Mouse (Mus musculus) G1E (cell line): ENCODE data around the gene Bcl6. TPM values are rescaled to one million over a fixed set of nuclear protein-coding genes. Genes with fewer than 3 reads are reported as not detected.

Experiments
- ATAC-seq: 2 replicates; pipeline ENCODE4 v1.8.0; 2016; ENCODE audit warnings: mild to moderate bottlenecking; ENCODE audit not compliant: insufficient number of reproducible peaks, poor library complexity, low FRiP score, severe bottlenecking; ENCODE audit errors: extremely low read depth
- DNase-seq: peaks from one replicate; pipeline ENCODE4 v3.0.0; 2012; ENCODE audit warnings: low spot score
- H3K27me3 ChIP-seq: 2 replicates; pipeline ENCODE4 v1.6.1; 2012; ENCODE audit warnings: mild to moderate bottlenecking, low read length, inconsistent platforms; ENCODE audit not compliant: insufficient read depth
- H3K36me3 ChIP-seq: replicated peaks from 2 replicates; pipeline ENCODE3; 2012; ENCODE audit warnings: mild to moderate bottlenecking, inconsistent platforms
- H3K4me1 ChIP-seq: 2 replicates; pipeline ENCODE4 v1.6.1; 2012; ENCODE audit warnings: low read depth, low read length, inconsistent platforms, mixed read lengths; ENCODE audit not compliant: insufficient read depth
- H3K4me3 ChIP-seq: 2 replicates; pipeline ENCODE4 v1.5.1; 2012; ENCODE audit warnings: low read depth, mild to moderate bottlenecking, inconsistent platforms, low read length, moderate library complexity, mixed read lengths
- H3K9me3 ChIP-seq: replicated peaks from 2 replicates; pipeline ENCODE4 v1.6.1; 2012; ENCODE audit warnings: inconsistent platforms
- CTCF ChIP-seq: IDR thresholded peaks from 2 replicates; pipeline ENCODE4 v1.5.1; 2012; ENCODE audit warnings: low read depth, low read length, inconsistent platforms, mixed read lengths
- GATA1 ChIP-seq: IDR thresholded peaks from 2 replicates; pipeline ENCODE4 v1.6.1; 2012; ENCODE audit warnings: borderline replicate concordance, low read length, inconsistent platforms, mixed read lengths
- GATA2 ChIP-seq: IDR thresholded peaks from 2 replicates; pipeline ENCODE4 v1.6.1; 2012; ENCODE audit warnings: low read depth, low read length, inconsistent platforms, borderline replicate concordance
- POLR2AphosphoS5 ChIP-seq: IDR thresholded peaks from 2 replicates; pipeline ENCODE4 v1.6.1; 2012; ENCODE audit warnings: low read depth, low read length, inconsistent platforms; ENCODE audit not compliant: insufficient replicate concordance
- TAL1 ChIP-seq: conservative IDR thresholded peaks from 2 replicates; pipeline ENCODE4 v1.6.1; 2012; ENCODE audit warnings: low read depth, low read length, inconsistent platforms, mixed read lengths
- polyA plus RNA-seq: library from polyadenylated mRNA; stranded (reverse); fragments of >175 nt; gene quantifications from 2 replicates; pipeline ENCODE4 v1.2.3, GENCODE M21; 2012
- total RNA-seq, 2 experiments: library from RNA; stranded (forward) in 1 of 2; stranded (reverse) in 1 of 2; fragments of 200-1000 nt in 1 of 2; fragments of >200 nt in 1 of 2; fragmentation: Nextera tagmentation in 1 of 2; gene quantifications; 2 replicates each; pipeline ENCODE4 v1.2.3; 2014 to 2017

Bcl6 gene
- total and polyA plus RNA-seq, 3 experiments: 0.22 TPM; not detected in 2

DNA sequence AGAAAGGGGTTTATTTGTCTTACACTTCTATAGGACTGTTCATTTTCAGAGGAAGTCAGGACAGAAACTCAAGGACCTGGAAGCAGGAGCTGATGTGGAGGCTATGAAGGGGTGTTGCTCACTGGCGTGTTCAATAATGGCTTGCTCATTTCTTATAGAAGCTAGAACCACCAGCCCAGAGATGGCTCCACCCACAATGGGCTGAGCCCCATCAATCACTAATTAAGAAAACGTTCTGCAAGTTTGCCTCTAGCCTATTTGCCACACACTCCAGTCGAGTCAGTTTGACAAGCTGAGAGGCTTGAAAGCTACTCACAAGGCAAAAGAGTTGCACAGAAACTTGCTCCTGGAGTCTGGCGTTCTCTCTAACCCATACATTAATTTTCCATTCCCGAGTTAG, 67.0 kb downstream of the Bcl6 start:
- no peaks in the 10 kb centered on the region for H3K27me3 ChIP-seq
- no peak overlapping the region for H3K4me3 ChIP-seq
- H3K9me3 ChIP-seq: peaks cover 32% of the 10 kb centered on the region
- DNase-seq: no peak
- no peak for TF ChIP-seq POLR2AphosphoS5
- no peak for TF ChIP-seq GATA2
- TF ChIP-seq TAL1: no peak
- no peak for TF ChIP-seq CTCF
- no peak for TF ChIP-seq GATA1
- ATAC-seq: no peak
- H3K4me1 ChIP-seq: no peaks in the 10 kb centered on the region
- H3K36me3 ChIP-seq: no peaks in the 10 kb centered on the region

DNA sequence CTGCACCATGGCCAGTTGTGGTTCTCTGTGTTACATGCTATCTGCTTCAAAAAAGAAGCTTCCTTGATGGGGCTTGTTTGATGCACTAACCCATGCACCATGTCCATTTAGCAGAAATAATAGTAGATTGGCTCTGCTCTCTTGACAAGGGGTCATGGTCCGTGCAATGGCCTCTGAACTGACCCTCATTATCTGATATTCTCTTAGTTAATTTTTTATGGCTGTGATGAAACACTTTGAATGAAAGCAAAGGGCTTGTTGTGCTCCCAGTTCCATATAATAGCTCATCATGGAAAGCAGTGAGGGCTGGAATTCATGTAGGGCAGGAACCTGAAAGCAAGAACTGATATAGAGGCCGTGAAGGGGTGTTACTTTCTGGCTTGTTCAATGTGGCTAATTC, 69.2 kb downstream of the Bcl6 start:
- Histone ChIP-seq H3K27me3 (no peaks in the 10 kb centered on the region), H3K4me1 (no peaks in the 10 kb centered on the region), H3K36me3 (no peaks in the 10 kb centered on the region), H3K4me3 (no peak overlapping the region), H3K9me3 (peaks cover 28% of the 10 kb centered on the region)
- ATAC-seq (no peak), DNase-seq (no peak)
- TF ChIP-seq GATA1 (no peak), TAL1 (no peak), GATA2 (no peak), POLR2AphosphoS5 (no peak), CTCF (no peak)

Other genes starting within 250 kb of the Bcl6 start
- gene Sst, start 97.9 kb downstream of the Bcl6 start, total RNA-seq (2014; fragmentation: Nextera tagmentation): not detected in 2 replicates
- gene Sst, start 97.9 kb downstream of the Bcl6 start, total RNA-seq (2017): not detected in 2 replicates
- not detected in 2 replicates for gene Sst, start 97.9 kb downstream of the Bcl6 start, polyA plus RNA-seq
- gene Rtp2, start 56.5 kb downstream of the Bcl6 start, total RNA-seq (2014; fragmentation: Nextera tagmentation): not detected in 2 replicates
- gene Rtp2, start 56.5 kb downstream of the Bcl6 start, total RNA-seq (2017): 0.06 TPM in 1 of 2 replicates, not detected in the other
- not detected in 2 replicates for gene Rtp2, start 56.5 kb downstream of the Bcl6 start, polyA plus RNA-seq
- gene Gm37419, start 370 bp downstream of the Bcl6 start, total RNA-seq (2014; fragmentation: Nextera tagmentation): not detected in 2 replicates
- gene Gm37419, start 370 bp downstream of the Bcl6 start, total RNA-seq (2017): not detected in 2 replicates
- not detected in 2 replicates for gene Gm37419, start 370 bp downstream of the Bcl6 start, polyA plus RNA-seq